Mouse (Mus musculus): ENCODE measurements around the gene Plekhg3.

DNA sequence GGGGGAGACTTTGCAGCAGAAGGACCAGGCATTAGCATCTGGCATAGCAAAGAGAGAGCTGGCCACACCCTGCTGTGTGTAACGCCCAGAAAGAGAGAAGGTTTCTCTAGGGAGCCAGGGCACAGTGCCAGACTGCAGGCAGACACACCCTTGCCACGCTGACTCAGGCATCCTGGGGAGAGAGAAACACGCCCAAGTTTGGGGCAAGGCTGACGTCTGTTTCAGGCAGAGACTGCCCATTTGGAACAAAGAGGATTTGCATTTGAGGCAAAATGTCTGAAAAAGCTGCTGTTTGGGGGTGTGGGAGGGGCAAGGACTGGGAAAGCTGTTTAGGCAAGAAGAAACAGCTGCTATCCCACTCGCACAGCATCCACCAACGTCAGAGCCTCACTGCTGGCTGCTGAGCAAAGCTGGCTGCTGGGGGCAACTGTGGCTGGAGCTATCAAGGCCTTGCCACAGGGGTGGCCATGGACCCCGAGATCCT lies 63.2 kb downstream of the Plekhg3 start:
- TF ChIP-seq POLR2AphosphoS2 (IDR thresholded peaks at IDR 0.05; ENCODE audit: insufficient read length, low read depth) (peak; percentile 54), CEBPB (IDR thresholded peaks at IDR 0.05; ENCODE audit: insufficient read depth, poor library complexity, severe bottlenecking) (0 out of 2 replicates have a peak, but pooled peaks have one; percentile 6), USF1 (IDR thresholded peaks at IDR 0.05; ENCODE audit: low read depth) (no peak), MAX (IDR thresholded peaks at IDR 0.05; ENCODE audit: low read depth) (peak; percentile 27), E2F4 (IDR thresholded peaks at IDR 0.05; ENCODE audit: insufficient read depth) (no peak), MYOG (IDR thresholded peaks at IDR 0.05; ENCODE audit: control insufficient read depth in 1 of 3, insufficient read depth in 1 of 3, insufficient read length in 2 of 3, low read depth in 2 of 3) (peak in 1 of 3 experiments; percentile 28), POLR2A (IDR thresholded peaks at IDR 0.05; ENCODE audit: insufficient read length, low read depth) (peak; percentile 83), TCF12 (IDR thresholded peaks at IDR 0.05; ENCODE audit: insufficient read depth, poor library complexity, severe bottlenecking) (no peak), REST (IDR thresholded peaks at IDR 0.05; ENCODE audit: insufficient read depth, insufficient read length) (no peak)
